Mouse (Mus musculus) embryonic facial prominence, embryonic 14.5 days (tissue): Measurements from ENCODE around the gene Tom1l2. TPM values are rescaled to one million over a fixed set of nuclear protein-coding genes. Genes with fewer than 3 reads are reported as not detected.

Experiments used
- ATAC-seq: fragments of 200-750 bp; cut with Nextera tagmentation; 2 replicates; pipeline ENCODE4 v1.8.0; 2017; ENCODE audit warnings: low read depth, moderate number of reproducible peaks, moderate TSS enrichment
- DNase-seq: peaks from one replicate; pipeline ENCODE4 v3.0.0-alpha.2; 2015; ENCODE audit warnings: low spot score
- H3K27ac ChIP-seq: fragments of 300-500 bp; sonication (generic); replicated peaks from 2 replicates; pipeline ENCODE4 v1.5.1; 2014; ENCODE audit warnings: low read depth, mild to moderate bottlenecking, low read length, moderate library complexity
- H3K27me3 ChIP-seq: fragments of 300-500 bp; sonication (generic); replicated peaks from 2 replicates; pipeline ENCODE4 v1.6.1; 2014; ENCODE audit warnings: low read length; ENCODE audit not compliant: control insufficient read depth, insufficient read depth
- H3K36me3 ChIP-seq: fragments of 300-500 bp; sonication (generic); 2 replicates; pipeline ENCODE4 v1.6.1; 2014; ENCODE audit warnings: low read length, mixed read lengths; ENCODE audit not compliant: control insufficient read depth, insufficient read depth
- H3K4me1 ChIP-seq: fragments of 300-500 bp; sonication (generic); 2 replicates; pipeline ENCODE4 v1.6.1; 2014; ENCODE audit warnings: antibody characterized with exemption, low read length; ENCODE audit not compliant: control insufficient read depth, insufficient read depth
- H3K4me2 ChIP-seq: fragments of 300-500 bp; sonication (generic); 2 replicates; pipeline ENCODE4 v1.6.1; 2014; ENCODE audit warnings: low read depth, mild to moderate bottlenecking, low read length, moderate library complexity, mixed read lengths
- H3K4me3 ChIP-seq: fragments of 300-500 bp; sonication (generic); 2 replicates; pipeline ENCODE4 v1.5.1; 2014; ENCODE audit warnings: low read depth, mild to moderate bottlenecking, low read length
- H3K9ac ChIP-seq: fragments of 300-500 bp; sonication (generic); 2 replicates; pipeline ENCODE4 v1.6.1; 2014; ENCODE audit warnings: low read depth, mild to moderate bottlenecking, low read length, moderate library complexity, mixed read lengths
- H3K9me3 ChIP-seq: fragments of 300-500 bp; sonication (generic); 2 replicates; pipeline ENCODE4 v1.6.1; 2016; ENCODE audit warnings: low read length; ENCODE audit not compliant: control insufficient read depth
- WGBS: fragments of 180-500 bp; shearing (Covaris S2); extraction: QIAGEN DNeasy Blood & Tissue Kit; methylation state at CpG from one replicate; pipeline ENCODE4 v1.1.7; 2014; 5-methylcytosine and 5-hydroxymethylcytosine counted together
- microRNA-seq: library from miRNA; unstranded; fragments of <30 nt; microRNA quantifications from one replicate; pipeline ENCODE4, GENCODE M21; 2016; ENCODE audit warnings: borderline number of aligned reads
- polyA plus RNA-seq: library from polyadenylated mRNA; unstranded; fragments of >200 nt; fragmentation: Nextera tagmentation; extraction: Ambion mirVana; gene quantifications from 2 replicates; pipeline ENCODE4 v1.2.1, GENCODE M21; 2014

Tom1l2 gene
- polyA plus RNA-seq, 1 experiment from 2014 or later, result 23.4 TPM

- peak overlapping the region; percentile 100 for H3K4me2 ChIP-seq
- peaks cover 6% of the 10 kb centered on the region; the same call in 1 of the 2 replicates for H3K36me3 ChIP-seq
- peaks cover 72% of the 10 kb centered on the region for H3K4me1 ChIP-seq
- WGBS, result 32% methylated on average over 6 of the region's 6 CpGs
- H3K9ac ChIP-seq, result no peak overlapping the region
- H3K27ac ChIP-seq, result peak overlapping the region; percentile 93
- H3K27me3 ChIP-seq, result no peaks in the 10 kb centered on the region
- no peak for DNase-seq
- H3K9me3 ChIP-seq, result no peaks in the 10 kb centered on the region
- no peak for ATAC-seq
- H3K4me3 ChIP-seq, result no peak overlapping the region
These were observed 174.7 kb downstream of the Tom1l2 start for GRCm38 (mm10) chr11:60178005-60178404.

GRCm38 (mm10) chr11:60176975-60177657 is 175.6 kb downstream of the Tom1l2 start:
- H3K9me3 ChIP-seq, result no peaks in the 10 kb centered on the region
- H3K4me3 ChIP-seq, result peak overlapping the region; percentile 64
- H3K36me3 ChIP-seq, result peaks cover 6% of the 10 kb centered on the region; the same call in 1 of the 2 replicates
- DNase-seq, result peak; percentile 95
- peak overlapping the region; percentile 100 for H3K4me2 ChIP-seq
- peak; percentile 54 for ATAC-seq
- H3K27ac ChIP-seq, result peak overlapping the region; percentile 93
- peaks cover 65% of the 10 kb centered on the region for H3K4me1 ChIP-seq
- H3K27me3 ChIP-seq, result no peaks in the 10 kb centered on the region
- 1% methylated on average over 22 of the region's 42 CpGs for WGBS
- H3K9ac ChIP-seq, result peak overlapping the region; percentile 77

Small RNA genes lying within 50 kb of the gene (microRNA-seq; reads per million reads assigned to microRNA genes)
- gene Gm27711, result not detected
- not detected for gene Mir6921
- gene Mir6922, result not detected

Other genes starting within 250 kb of the Tom1l2 start
- 23.9 and 27.6 TPM in 2 replicates for gene Rai1, start 247.9 kb downstream of the Tom1l2 start, polyA plus RNA-seq
- gene Srebf1, start 130.3 kb downstream of the Tom1l2 start, polyA plus RNA-seq, result 58.3 and 67.6 TPM in 2 replicates
- gene Drc3, start 424 bp upstream of the Tom1l2 start, polyA plus RNA-seq, result 4.2 and 7.9 TPM in 2 replicates
- 26.3 and 26.5 TPM in 2 replicates for gene Gid4, start 64.2 kb upstream of the Tom1l2 start, polyA plus RNA-seq
- 42.9 and 44.0 TPM in 2 replicates for gene Atpaf2, start 65.6 kb upstream of the Tom1l2 start, polyA plus RNA-seq
- gene Drg2, start 101.7 kb upstream of the Tom1l2 start, polyA plus RNA-seq, result 95.2 and 110 TPM in 2 replicates
- 0.24 and 0.43 TPM in 2 replicates for gene Myo15, start 116.4 kb upstream of the Tom1l2 start, polyA plus RNA-seq
- 29.3 and 30.1 TPM in 2 replicates for gene Alkbh5, start 183.5 kb upstream of the Tom1l2 start, polyA plus RNA-seq